Mouse (Mus musculus): ENCODE data around the gene Zbtb38.

- no peak for TF ChIP-seq CTCF (IDR thresholded peaks at IDR 0.05; ENCODE audit: low read depth, low read length)
- TF ChIP-seq POLR2AphosphoS5 (IDR thresholded peaks at IDR 0.05; ENCODE audit: insufficient replicate concordance, low read depth, low read length) = no peak
- no peak for TF ChIP-seq GATA1 (IDR thresholded peaks at IDR 0.05; ENCODE audit: borderline replicate concordance, low read length)
Measured at GRCm38 (mm10) chr9:96765410-96765809, 12.8 kb upstream of the Zbtb38 start.
